Mouse (Mus musculus): ENCODE measurements around the gene Map3k12.

Gene Map3k12

GRCm38 (mm10) chr15:102519211-102520141, 2.6 kb upstream of the Map3k12 start:
- DNase-seq (ENCODE audit: low read depth, low spot score), result no peak

GRCm38 (mm10) chr15:102518859-102519201, 2.0 kb upstream of the Map3k12 start:
- no peak for DNase-seq (ENCODE audit: low read depth, low spot score)

GRCm38 (mm10) chr15:102517976-102518858, 1.4 kb upstream of the Map3k12 start, which contains the start of gene Tarbp2:
Gene Tarbp2 (plus strand): TSS chr15:102518192.
- peak; percentile 100 for DNase-seq (ENCODE audit: low read depth, low spot score)

GRCm38 (mm10) chr15:102517631-102517975, 739 bp upstream of the Map3k12 start:
- no peak for DNase-seq (ENCODE audit: low read depth, low spot score)

GRCm38 (mm10) chr15:102516293-102516692, 571 bp downstream of the Map3k12 start:
- DNase-seq (ENCODE audit: low read depth, low spot score), result peak; percentile 54

GRCm38 (mm10) chr15:102515791-102516190, 1.1 kb downstream of the Map3k12 start:
- no peak for DNase-seq (ENCODE audit: low read depth, low spot score)

GRCm38 (mm10) chr15:102515261-102515660, 1.6 kb downstream of the Map3k12 start:
- no peak for DNase-seq (ENCODE audit: low read depth, low spot score)

- no peak for DNase-seq (ENCODE audit: low read depth, low spot score)
Measured at GRCm38 (mm10) chr15:102513004-102513403, 3.9 kb downstream of the Map3k12 start.

GRCm38 (mm10) chr15:102512471-102512870, 4.4 kb downstream of the Map3k12 start:
- no peak for DNase-seq (ENCODE audit: low read depth, low spot score)

- DNase-seq (ENCODE audit: low read depth, low spot score), result no peak
Measured at GRCm38 (mm10) chr15:102512010-102512409, 4.9 kb downstream of the Map3k12 start.

- DNase-seq (ENCODE audit: low read depth, low spot score), result no peak
Measured at GRCm38 (mm10) chr15:102511285-102511833, 5.5 kb downstream of the Map3k12 start.

GRCm38 (mm10) chr15:102510590-102511284, 6.1 kb downstream of the Map3k12 start:
- DNase-seq (ENCODE audit: low read depth, low spot score), result peak; percentile 98

GRCm38 (mm10) chr15:102510110-102510509, 6.8 kb downstream of the Map3k12 start:
- no peak for DNase-seq (ENCODE audit: low read depth, low spot score)

GRCm38 (mm10) chr15:102508336-102508735, 8.5 kb downstream of the Map3k12 start:
- no peak for DNase-seq (ENCODE audit: low read depth, low spot score)

- DNase-seq (ENCODE audit: low read depth, low spot score), result no peak
Measured at GRCm38 (mm10) chr15:102507561-102507960, 9.3 kb downstream of the Map3k12 start.

- no peak for DNase-seq (ENCODE audit: low read depth, low spot score)
Measured at GRCm38 (mm10) chr15:102506864-102507263, 10.0 kb downstream of the Map3k12 start.

GRCm38 (mm10) chr15:102506464-102506830, 10.4 kb downstream of the Map3k12 start:
- DNase-seq (ENCODE audit: low read depth, low spot score), result no peak

- DNase-seq (ENCODE audit: low read depth, low spot score), result no peak
Measured at GRCm38 (mm10) chr15:102505770-102506463, 10.9 kb downstream of the Map3k12 start.

- no peak for DNase-seq (ENCODE audit: low read depth, low spot score)
Measured at GRCm38 (mm10) chr15:102505073-102505769, 11.6 kb downstream of the Map3k12 start.

Data from R1 (cell line).